Mouse (Mus musculus) midbrain, postnatal 0 days (tissue): ENCODE results near the gene Pitpnm3. TPM values are rescaled to one million over a fixed set of nuclear protein-coding genes. Genes with fewer than 3 reads are reported as not detected.
A peak's percentile ranks its signal among the peaks of the same experiment; 100 is the strongest.

Experiments used
- ATAC-seq: fragments of 200-750 bp; cut with Nextera tagmentation; 2 replicates; pipeline ENCODE4 v1.8.0; 2017; ENCODE audit warnings: moderate number of reproducible peaks, mild to moderate bottlenecking, moderate TSS enrichment, moderate library complexity; ENCODE audit not compliant: low FRiP score
- DNase-seq: peaks from one replicate; pipeline ENCODE4 v3.0.0-alpha.2; 2015; ENCODE audit warnings: low spot score
- H3K27ac ChIP-seq: fragments of 300-500 bp; sonication (generic); 2 replicates; pipeline ENCODE4 v1.5.1; 2014; ENCODE audit warnings: low read depth, mild to moderate bottlenecking, low read length, mixed read lengths
- H3K27me3 ChIP-seq: fragments of 300-500 bp; sonication (generic); 2 replicates; pipeline ENCODE4 v1.6.1; 2014; ENCODE audit warnings: low read length, control low read depth, mixed read lengths; ENCODE audit not compliant: insufficient read depth
- H3K36me3 ChIP-seq: fragments of 300-500 bp; sonication (generic); 2 replicates; pipeline ENCODE4 v1.6.1; 2014; ENCODE audit warnings: low read length, control low read depth, mixed read lengths; ENCODE audit not compliant: insufficient read depth
- H3K4me1 ChIP-seq: fragments of 300-500 bp; sonication (generic); 2 replicates; pipeline ENCODE4 v1.6.1; 2014; ENCODE audit warnings: mild to moderate bottlenecking, control low read depth, antibody characterized with exemption, low read length, mixed read lengths; ENCODE audit not compliant: insufficient read depth
- H3K4me2 ChIP-seq: fragments of 300-500 bp; sonication (generic); 2 replicates; pipeline ENCODE4 v1.6.1; 2014; ENCODE audit warnings: low read depth, mild to moderate bottlenecking, low read length, mixed read lengths; ENCODE audit not compliant: poor library complexity, severe bottlenecking
- H3K4me3 ChIP-seq: fragments of 300-500 bp; sonication (generic); 2 replicates; pipeline ENCODE4 v1.5.1; 2014; ENCODE audit warnings: low read depth, mild to moderate bottlenecking, low read length, moderate library complexity
- H3K9ac ChIP-seq: fragments of 300-500 bp; sonication (generic); replicated peaks from 2 replicates; pipeline ENCODE4 v1.6.1; 2014; ENCODE audit warnings: mild to moderate bottlenecking, low read length, moderate library complexity, mixed read lengths; ENCODE audit not compliant: poor library complexity, severe bottlenecking
- H3K9me3 ChIP-seq: fragments of 300-500 bp; sonication (generic); 2 replicates; pipeline ENCODE4 v1.6.1; 2016; ENCODE audit warnings: low read length, control low read depth
- CTCF ChIP-seq: IDR thresholded peaks from 2 replicates; pipeline ENCODE4 v1.5.1; 2016; ENCODE audit warnings: antibody characterized with exemption, mild to moderate bottlenecking
- WGBS: fragments of 180-500 bp; shearing (Covaris S2); extraction: QIAGEN DNeasy Blood & Tissue Kit; methylation state at CpG from one replicate; pipeline ENCODE4 v1.1.7; 2014; 5-methylcytosine and 5-hydroxymethylcytosine counted together
- polyA plus RNA-seq: library from polyadenylated mRNA; unstranded; fragments of >200 nt; fragmentation: Nextera tagmentation; extraction: Ambion mirVana; gene quantifications from 2 replicates; pipeline ENCODE4 v1.2.1, GENCODE M21; 2015
- total RNA-seq: library from RNA; depleted of rRNA; stranded (reverse); fragments of >200 nt; gene quantifications from 2 replicates; pipeline ENCODE4 v1.2.3, GENCODE M21; 2014

Pitpnm3 gene
- total and polyA plus RNA-seq, 2 experiments from 2014 or later, result 7.9 to 33.0 TPM

DNA sequence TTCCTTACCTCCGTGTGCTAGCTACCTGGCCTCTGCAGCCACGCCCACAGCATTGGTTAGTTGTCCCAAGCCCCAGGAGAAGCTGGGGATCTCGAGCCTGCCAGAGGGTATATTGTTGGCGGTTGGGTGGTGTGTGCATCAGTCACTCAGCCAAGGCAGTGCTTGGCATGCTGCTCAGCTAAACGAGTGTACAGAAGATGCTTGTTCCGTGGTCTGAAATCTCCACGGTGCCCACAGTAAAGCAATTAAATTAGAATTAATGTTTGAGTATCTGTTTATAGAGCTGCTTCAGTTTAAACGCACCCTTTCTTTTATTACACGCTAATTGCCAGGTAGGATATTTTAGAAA lies 118.4 kb downstream of the Pitpnm3 start:
- no peak overlapping the region for H3K4me2 ChIP-seq
- ATAC-seq (no peak), DNase-seq (no peak)
- TF ChIP-seq CTCF, result no peak
- no peak overlapping the region for H3K27ac ChIP-seq
- peaks cover 8% of the 10 kb centered on the region for H3K4me1 ChIP-seq
- H3K36me3 ChIP-seq, result no peaks in the 10 kb centered on the region
- H3K4me3 ChIP-seq, result no peak overlapping the region
- WGBS, result 52% methylated on average over 9 of the region's 9 CpGs
- no peaks in the 10 kb centered on the region for H3K9me3 ChIP-seq
- H3K9ac ChIP-seq, result no peak overlapping the region
- H3K27me3 ChIP-seq, result no peaks in the 10 kb centered on the region

DNA sequence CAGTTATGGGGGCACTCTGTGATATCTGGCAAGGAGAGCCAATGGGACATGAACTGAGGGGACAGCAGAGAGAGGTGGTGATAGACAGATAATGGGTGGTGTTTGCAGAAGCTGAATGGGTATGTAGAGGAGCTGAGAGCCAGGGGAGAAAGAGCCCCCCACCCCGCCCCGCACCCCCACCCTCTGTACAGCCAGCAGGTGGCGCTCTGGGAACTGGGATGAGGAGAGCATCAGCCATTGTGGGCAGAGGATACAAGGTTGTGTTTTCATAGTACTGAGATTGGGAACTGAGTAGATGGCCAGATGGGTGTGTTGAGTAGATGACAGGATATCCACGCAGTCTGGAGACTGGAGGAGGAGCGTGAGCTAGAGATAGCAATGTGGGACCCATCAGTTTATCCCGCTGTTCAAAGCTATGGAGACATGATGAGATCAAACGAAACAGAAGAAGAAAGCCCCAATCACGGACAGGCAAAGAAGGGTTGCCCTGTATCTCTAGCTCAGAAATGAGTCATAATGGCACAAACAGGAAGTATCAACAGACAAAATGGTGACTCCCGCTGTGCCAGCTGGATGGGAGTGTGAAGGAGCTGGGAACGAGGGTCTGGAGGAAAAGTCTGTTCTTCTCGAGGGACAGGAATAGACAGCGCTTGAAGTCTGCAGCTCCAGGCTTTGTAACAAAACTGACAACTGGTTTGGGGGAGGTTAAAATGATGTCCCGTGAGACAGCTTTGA lies 118.9 kb downstream of the Pitpnm3 start:
- H3K27ac ChIP-seq, result no peak overlapping the region
- DNase-seq, result no peak
- no peak for ATAC-seq
- no peak overlapping the region for H3K9ac ChIP-seq
- H3K4me2 ChIP-seq, result no peak overlapping the region
- H3K4me3 ChIP-seq, result no peak overlapping the region
- no peaks in the 10 kb centered on the region for H3K9me3 ChIP-seq
- H3K4me1 ChIP-seq, result peaks cover 12% of the 10 kb centered on the region
- H3K27me3 ChIP-seq, result no peaks in the 10 kb centered on the region
- 78% methylated on average over 13 of the region's 13 CpGs for WGBS
- TF ChIP-seq CTCF, result peak; percentile 13; the same call in 1 of the 2 replicates
- no peaks in the 10 kb centered on the region for H3K36me3 ChIP-seq

- no peak for DNase-seq
- Histone ChIP-seq H3K4me3 (no peak overlapping the region), H3K27me3 (no peaks in the 10 kb centered on the region), H3K9me3 (no peaks in the 10 kb centered on the region), H3K4me1 (peaks cover 17% of the 10 kb centered on the region), H3K4me2 (no peak overlapping the region), H3K36me3 (no peaks in the 10 kb centered on the region), H3K9ac (no peak overlapping the region), H3K27ac (no peak overlapping the region)
- no peak for TF ChIP-seq CTCF
- WGBS, result 50% methylated on average over 4 of the region's 4 CpGs
- no peak for ATAC-seq
Observed at GRCm38 (mm10) chr11:72014674-72015073, 120.9 kb downstream of the Pitpnm3 start.

- H3K27me3 ChIP-seq, result no peaks in the 10 kb centered on the region
- 60% methylated on average over 1 of the region's 1 CpGs for WGBS
- H3K4me1 ChIP-seq, result peaks cover 10% of the 10 kb centered on the region; the same call in 1 of the 2 replicates
- TF ChIP-seq CTCF, result no peak
- H3K9me3 ChIP-seq, result no peaks in the 10 kb centered on the region
- peak overlapping the region; percentile 2; the same call in 1 of the 2 replicates for H3K27ac ChIP-seq
- H3K4me3 ChIP-seq, result no peak overlapping the region
- ATAC-seq, result no peak
- H3K4me2 ChIP-seq, result no peak overlapping the region
- DNase-seq, result no peak
- H3K36me3 ChIP-seq, result no peaks in the 10 kb centered on the region
- no peak overlapping the region for H3K9ac ChIP-seq
Observed at GRCm38 (mm10) chr11:72011955-72012354, 123.6 kb downstream of the Pitpnm3 start.

DNA sequence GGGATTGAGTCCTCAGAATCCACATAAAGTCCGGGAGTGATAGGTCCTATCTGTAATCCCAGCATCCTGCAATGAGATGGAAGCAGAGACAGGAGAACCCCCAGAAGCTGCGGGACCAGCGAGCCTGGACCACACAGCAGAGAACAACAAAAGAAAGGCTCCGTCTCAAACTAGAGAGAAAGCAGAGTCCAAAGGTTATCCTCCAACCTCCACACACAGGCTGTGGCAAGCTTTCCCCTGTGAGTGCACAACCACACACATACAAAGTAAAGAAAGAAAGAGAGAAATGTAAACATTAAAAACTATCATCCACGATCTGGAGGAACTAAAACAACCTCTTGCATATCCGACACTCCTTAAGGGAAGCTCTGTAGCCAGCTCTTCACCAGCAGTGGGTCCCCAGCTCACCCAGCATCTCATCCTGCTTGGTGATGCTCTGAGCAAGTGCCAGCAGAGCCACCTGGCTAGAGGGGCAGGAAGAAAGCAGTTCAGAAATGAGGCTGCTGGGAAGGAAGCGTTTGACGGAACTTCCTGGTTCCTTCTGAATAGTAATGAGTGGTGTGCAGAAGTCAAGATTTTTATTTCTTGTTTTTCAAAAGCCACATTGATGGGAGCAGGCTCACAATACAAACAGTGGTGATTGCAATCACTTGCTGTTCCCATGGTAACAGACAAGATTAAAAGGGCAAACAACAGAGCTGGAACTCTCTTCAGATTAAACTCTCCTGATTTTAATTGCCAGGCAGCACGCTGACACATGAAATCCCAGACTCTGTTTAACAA lies 124.4 kb downstream of the Pitpnm3 start:
- 0 out of 2 replicates have a peak overlapping the region, but pooled peaks have one; percentile 2 for H3K27ac ChIP-seq
- H3K4me2 ChIP-seq, result no peak overlapping the region
- H3K9ac ChIP-seq, result no peak overlapping the region
- H3K4me1 ChIP-seq, result peaks cover 10% of the 10 kb centered on the region; the same call in 1 of the 2 replicates
- DNase-seq (peak; percentile 33), ATAC-seq (no peak)
- H3K4me3 ChIP-seq, result no peak overlapping the region
- H3K27me3 ChIP-seq, result no peaks in the 10 kb centered on the region
- H3K36me3 ChIP-seq, result no peaks in the 10 kb centered on the region
- peak; percentile 15; the same call in 1 of the 2 replicates for TF ChIP-seq CTCF
- WGBS, result 34% methylated on average over 9 of the region's 9 CpGs
- no peaks in the 10 kb centered on the region for H3K9me3 ChIP-seq

- peaks cover 10% of the 10 kb centered on the region; the same call in 1 of the 2 replicates for H3K4me1 ChIP-seq
- no peaks in the 10 kb centered on the region for H3K9me3 ChIP-seq
- peak; percentile 56 for DNase-seq
- no peak overlapping the region for H3K4me2 ChIP-seq
- no peak overlapping the region for H3K4me3 ChIP-seq
- no peak for ATAC-seq
- WGBS, result 36% methylated on average over 5 of the region's 5 CpGs
- no peak for TF ChIP-seq CTCF
- H3K36me3 ChIP-seq, result no peaks in the 10 kb centered on the region
- no peak overlapping the region for H3K27ac ChIP-seq
- no peak overlapping the region for H3K9ac ChIP-seq
- no peaks in the 10 kb centered on the region for H3K27me3 ChIP-seq
Observed at GRCm38 (mm10) chr11:72010367-72010766, 125.2 kb downstream of the Pitpnm3 start.
